Mouse (Mus musculus): ENCODE data around the gene Acads. TPM values are rescaled to one million over a fixed set of nuclear protein-coding genes. Genes with fewer than 3 reads are reported as not detected.
"Not testable (repeated sequence)": the region's sequence is repeated elsewhere in the genome, so short reads cannot be mapped to it uniquely, and the experiment has no call there.

The Acads gene
- 100 to 1,000 TPM; 211 to 251 TPM for total RNA-seq (2021)
- long read RNA-seq, experiment 1, transcript Acads-201 (10 exons, 1,870 nt) = major isoform, 237 of 273 reads
- long read RNA-seq, experiment 1, partial matches to known transcripts = 7 of 273 reads
- long read RNA-seq, experiment 1, other reads (novel, unspliced or antisense) = 29 of 273 reads
- long read RNA-seq, experiment 2, transcript Acads-201 (10 exons, 1,870 nt) = major isoform, 438 of 518 reads
- long read RNA-seq, experiment 2, partial matches to known transcripts = 24 of 518 reads
- long read RNA-seq, experiment 2, other reads (novel, unspliced or antisense) = 53 of 518 reads

- DNase-seq (ENCODE audit: low spot score in 2 of 2) = peak; percentile 88 to 89
Measured at GRCm38 (mm10) chr5:115118961-115119570, at the start of gene Acads. Acads (minus strand) TSS chr5:115119346.

GRCm38 (mm10) chr5:115167396-115167795 lies 48.2 kb upstream of the Acads start:
- DNase-seq (ENCODE audit: low spot score in 2 of 2) = no peak

GRCm38 (mm10) chr5:115166815-115167194 lies 47.7 kb upstream of the Acads start:
- no peak for DNase-seq (ENCODE audit: low spot score in 2 of 2)

- no peak for DNase-seq (ENCODE audit: low spot score in 2 of 2)
Measured at GRCm38 (mm10) chr5:115165895-115166814, 47.0 kb upstream of the Acads start.

- no peak for DNase-seq (ENCODE audit: low spot score in 2 of 2)
Measured at GRCm38 (mm10) chr5:115165351-115165750, 46.2 kb upstream of the Acads start.

- DNase-seq (ENCODE audit: low spot score in 2 of 2) = not testable (repeated sequence)
Measured at GRCm38 (mm10) chr5:115164446-115164845, 45.3 kb upstream of the Acads start.

GRCm38 (mm10) chr5:115163563-115163962 lies 44.4 kb upstream of the Acads start:
- peak in 1 of 2 experiments; percentile 67 for DNase-seq (ENCODE audit: low spot score in 2 of 2)

GRCm38 (mm10) chr5:115161940-115162279 lies 42.8 kb upstream of the Acads start:
- DNase-seq (ENCODE audit: low spot score in 2 of 2) = not testable (repeated sequence)

- peak in 1 of 2 experiments; percentile 42 for DNase-seq (ENCODE audit: low spot score in 2 of 2)
Measured at GRCm38 (mm10) chr5:115161064-115161939, 42.2 kb upstream of the Acads start.

- DNase-seq (ENCODE audit: low spot score in 2 of 2) = no peak
Measured at GRCm38 (mm10) chr5:115160655-115161054, 41.5 kb upstream of the Acads start.

- no peak for DNase-seq (ENCODE audit: low spot score in 2 of 2)
Measured at GRCm38 (mm10) chr5:115159165-115159564, 40.0 kb upstream of the Acads start.

GRCm38 (mm10) chr5:115158040-115158983 lies 39.2 kb upstream of the Acads start, which contains the start of gene Mlec:
Mlec (minus strand) TSS chr5:115158179.
- DNase-seq (ENCODE audit: low spot score in 2 of 2) = peak; percentile 95 to 97

- DNase-seq (ENCODE audit: low spot score in 2 of 2) = peak in 1 of 2 experiments; percentile 35
Measured at GRCm38 (mm10) chr5:115156933-115157589, 37.9 kb upstream of the Acads start.

GRCm38 (mm10) chr5:115156401-115156800 lies 37.3 kb upstream of the Acads start:
- no peak for DNase-seq (ENCODE audit: low spot score in 2 of 2)

GRCm38 (mm10) chr5:115155831-115156230 lies 36.7 kb upstream of the Acads start:
- no peak for DNase-seq (ENCODE audit: low spot score in 2 of 2)

GRCm38 (mm10) chr5:115155156-115155631 lies 36.0 kb upstream of the Acads start:
- no peak for DNase-seq (ENCODE audit: low spot score in 2 of 2)

- no peak for DNase-seq (ENCODE audit: low spot score in 2 of 2)
Measured at GRCm38 (mm10) chr5:115152132-115152956, 33.2 kb upstream of the Acads start.

- DNase-seq (ENCODE audit: low spot score in 2 of 2) = no peak
Measured at GRCm38 (mm10) chr5:115151457-115151856, 32.3 kb upstream of the Acads start.
